Mouse (Mus musculus) E14TG2a.4 (cell line): ENCODE measurements around the gene Vmn1r79.
"Not testable (repeated sequence)": the region's sequence is repeated elsewhere in the genome, so short reads cannot be mapped to it uniquely, and the experiment has no call there.

Experiments
- CTCF ChIP-seq: conservative IDR thresholded peaks from 2 replicates; pipeline ENCODE4 v1.5.1; 2014; ENCODE audit warnings: low read length
- NANOG ChIP-seq: IDR thresholded peaks from 2 replicates; pipeline ENCODE4 v1.6.1; 2014; ENCODE audit warnings: borderline replicate concordance, low read length, mixed read lengths
- POU5F1 ChIP-seq: IDR thresholded peaks from 2 replicates; pipeline ENCODE4 v1.6.1; 2014; ENCODE audit warnings: low read length, borderline replicate concordance

- TF ChIP-seq CTCF, NANOG, POU5F1: not testable (repeated sequence)
Observed at GRCm38 (mm10) chr7:12156463-12156862, 14.6 kb upstream of the Vmn1r79 start.
